Mouse (Mus musculus) left cerebral cortex, adult 6 months (tissue): ENCODE measurements around the gene Dynll1. TPM values are rescaled to one million over a fixed set of nuclear protein-coding genes. Genes with fewer than 3 reads are reported as not detected.

Experiments used
- long read RNA-seq, 2 experiments: library from polyadenylated mRNA; unstranded; transcript quantifications; one replicate each; pipeline ENCODE4 v2.0.0; 2019 to 2020
- polyA plus RNA-seq: library from polyadenylated mRNA; unstranded; fragments of <200 nt; fragmentation: Nextera tagmentation; gene quantifications from 2 replicates; pipeline ENCODE4 v1.2.3, GENCODE M21; 2021

Dynll1 gene
- polyA plus RNA-seq, result 244 and 368 TPM in 2 replicates
- long read RNA-seq, experiment 1, transcript Dynll1-201 (3 exons, 2,030 nt), result major isoform, 119 of 137 reads
- long read RNA-seq, experiment 1, transcript Dynll1-206 (1 exons, 2,242 nt), result minor isoform, 10 of 137 reads
- long read RNA-seq, experiment 1, partial matches to known transcripts, result 0 of 137 reads
- long read RNA-seq, experiment 1, other reads (novel, unspliced or antisense), result 5 of 137 reads
- long read RNA-seq, experiment 2, transcript Dynll1-206 (1 exons, 2,242 nt), result minor isoform, 18 of 210 reads
- long read RNA-seq, experiment 2, transcript Dynll1-201 (3 exons, 2,030 nt), result major isoform, 172 of 210 reads
- long read RNA-seq, experiment 2, transcript Dynll1-202 (2 exons, 729 nt), result minor isoform, 8 of 210 reads
- long read RNA-seq, experiment 2, partial matches to known transcripts, result 0 of 210 reads
- long read RNA-seq, experiment 2, other reads (novel, unspliced or antisense), result 12 of 210 reads

DNA sequence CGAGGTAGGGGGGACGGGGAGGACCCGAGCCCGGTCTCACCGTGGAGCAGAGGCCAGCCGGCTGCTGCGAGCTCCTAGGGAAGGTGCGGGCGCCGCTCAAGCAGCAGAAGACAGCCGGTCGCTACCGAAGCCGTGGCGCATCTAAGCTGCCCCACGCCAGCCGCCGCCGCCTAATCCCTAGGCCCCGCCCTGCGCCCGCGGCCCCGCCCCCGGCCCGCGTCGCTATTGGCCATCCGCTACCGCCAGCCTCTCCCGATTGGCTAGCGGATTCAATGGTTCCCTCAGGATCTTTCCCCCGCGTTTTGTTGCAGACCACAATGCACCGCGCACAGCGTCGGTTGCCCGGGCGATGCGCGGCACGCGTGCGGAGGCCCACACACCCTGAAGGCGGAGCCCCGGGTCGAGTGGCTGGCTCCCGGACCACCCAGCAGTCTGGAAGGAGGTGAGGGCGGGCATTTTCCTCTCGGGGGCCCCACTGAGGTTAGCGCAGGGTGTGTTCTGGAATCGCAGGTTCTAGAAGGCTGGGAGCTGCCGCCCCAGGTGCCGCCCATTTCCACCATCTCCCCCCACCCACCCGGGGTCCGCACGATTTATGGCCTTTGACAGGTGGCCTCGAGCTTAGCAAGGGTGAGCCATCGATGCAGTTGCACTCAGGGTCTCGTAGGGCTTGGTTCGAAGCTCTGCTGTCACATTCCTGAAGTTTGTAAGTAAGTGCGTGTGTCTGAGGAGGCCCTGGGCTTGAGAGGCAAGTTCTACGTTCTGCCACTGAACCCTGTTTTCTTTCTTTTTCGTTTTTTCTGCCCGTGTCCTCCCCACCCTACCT, at the start of gene Dynll1:
Gene Dynll1, minus strand, starts transcription at position 208 of the 823 bp plus-strand sequence.

DNA sequence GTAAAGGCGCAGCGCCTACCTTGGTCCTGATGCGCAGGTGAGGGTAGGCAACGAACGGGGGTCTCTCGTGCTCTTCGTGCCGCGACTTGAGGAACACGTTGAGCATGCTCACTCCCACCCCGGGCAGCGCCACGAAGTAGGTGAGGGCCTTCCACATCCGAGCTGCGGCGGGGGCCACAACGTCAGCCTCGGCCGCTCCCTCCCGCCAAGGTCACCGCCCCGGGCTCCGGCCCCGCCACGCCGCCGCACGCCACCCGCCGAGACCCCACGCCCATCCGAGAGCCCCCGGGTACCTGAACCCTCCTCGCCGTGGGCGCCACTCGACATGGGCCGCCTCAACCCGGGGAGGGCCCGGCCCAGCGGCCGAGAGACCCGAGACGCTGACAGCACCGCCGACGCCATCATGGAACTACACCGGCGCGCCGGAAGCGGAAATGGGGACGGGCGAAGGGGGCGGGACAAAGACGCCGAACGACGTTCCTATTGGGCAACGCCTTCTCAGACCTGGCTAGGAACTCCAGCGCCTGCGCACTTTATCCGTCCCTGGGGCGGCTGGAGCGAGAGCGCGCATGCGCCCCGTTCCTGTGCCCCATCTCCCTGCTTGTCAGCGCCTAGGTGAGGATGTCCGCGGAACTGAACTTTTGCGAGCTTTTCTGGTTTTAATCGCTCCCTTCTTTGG, 47.9 kb upstream of the Dynll1 start, which contains the start of gene Cox6a1:
Gene Cox6a1, minus strand, starts transcription at position 436 of the 679 bp plus-strand sequence.

DNA sequence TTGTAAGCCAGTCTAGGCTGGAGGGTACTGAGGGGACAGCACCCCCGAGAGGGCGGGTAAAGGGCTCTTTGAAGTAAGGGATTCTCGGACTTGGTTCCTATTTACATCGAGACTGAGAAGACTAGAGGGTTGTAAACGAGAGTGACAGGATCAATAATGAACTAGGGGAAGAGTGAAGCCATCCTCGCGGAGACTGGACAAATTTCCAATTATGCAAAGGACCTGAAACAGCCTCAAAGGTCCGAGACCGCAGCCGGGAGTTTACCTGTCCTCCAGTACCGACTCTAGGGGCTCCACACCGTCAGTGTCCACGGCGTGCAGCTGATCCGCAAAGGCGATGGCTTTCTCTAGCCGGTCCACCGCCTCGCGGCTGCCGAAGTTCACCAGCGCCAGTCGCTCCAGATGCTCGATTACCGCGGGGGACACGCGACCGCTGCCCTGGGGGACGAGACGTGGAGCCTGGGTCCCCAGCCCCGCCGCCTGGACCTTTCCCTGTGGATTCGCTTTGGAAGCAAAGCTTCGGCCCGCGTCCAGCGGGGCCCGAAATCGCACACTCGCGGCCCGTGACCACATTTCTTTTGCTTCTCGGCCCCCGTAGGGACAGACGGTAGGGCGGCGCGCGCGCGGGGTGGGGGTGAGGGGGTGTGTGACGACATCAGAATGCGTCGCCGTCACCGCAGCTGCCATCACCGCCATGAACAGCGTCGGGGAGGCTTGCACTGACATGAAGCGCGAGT, 39.9 kb upstream of the Dynll1 start, which contains the start of the genes Gatc and Triap1:
Gene Gatc, minus strand, starts transcription at position 602 of the 737 bp plus-strand sequence.
Gene Triap1, plus strand, starts transcription at position 649 of the 737 bp plus-strand sequence.

DNA sequence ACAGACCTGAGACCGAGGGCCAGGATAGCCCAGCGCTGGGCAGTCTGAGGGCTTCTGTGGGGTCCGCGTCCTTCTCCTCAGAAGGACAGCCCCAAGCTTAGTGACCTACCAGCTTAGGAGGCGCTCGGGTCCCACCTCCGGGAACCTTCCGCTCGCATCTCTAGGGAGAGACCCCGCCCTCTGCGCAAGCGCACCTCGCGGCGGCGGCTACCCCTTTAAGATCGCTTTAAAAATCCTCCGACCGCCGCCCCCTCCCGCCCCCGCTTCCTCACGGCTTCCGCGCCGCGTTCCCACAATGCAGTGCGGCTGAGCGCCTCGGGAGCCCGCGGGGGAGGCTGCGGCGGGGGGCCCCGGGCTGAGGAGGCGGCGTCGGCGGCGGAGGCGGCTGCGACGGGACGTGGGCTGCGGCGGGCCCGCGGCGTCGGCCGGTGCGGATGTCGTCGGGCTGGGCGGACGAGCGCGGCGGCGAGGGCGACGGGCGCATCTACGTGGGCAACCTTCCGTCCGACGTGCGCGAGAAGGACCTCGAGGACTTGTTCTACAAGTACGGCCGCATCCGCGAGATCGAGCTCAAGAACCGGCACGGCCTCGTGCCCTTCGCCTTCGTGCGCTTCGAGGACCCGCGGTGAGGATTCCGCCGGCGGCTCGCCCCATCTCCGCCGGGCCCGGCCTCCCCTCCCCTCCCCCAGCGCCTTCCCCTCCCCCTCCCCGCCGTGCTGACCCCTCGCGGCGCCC, 26.2 kb upstream of the Dynll1 start, which contains the start of gene Srsf9:
Gene Srsf9, plus strand, starts transcription at position 303 of the 735 bp plus-strand sequence.

DNA sequence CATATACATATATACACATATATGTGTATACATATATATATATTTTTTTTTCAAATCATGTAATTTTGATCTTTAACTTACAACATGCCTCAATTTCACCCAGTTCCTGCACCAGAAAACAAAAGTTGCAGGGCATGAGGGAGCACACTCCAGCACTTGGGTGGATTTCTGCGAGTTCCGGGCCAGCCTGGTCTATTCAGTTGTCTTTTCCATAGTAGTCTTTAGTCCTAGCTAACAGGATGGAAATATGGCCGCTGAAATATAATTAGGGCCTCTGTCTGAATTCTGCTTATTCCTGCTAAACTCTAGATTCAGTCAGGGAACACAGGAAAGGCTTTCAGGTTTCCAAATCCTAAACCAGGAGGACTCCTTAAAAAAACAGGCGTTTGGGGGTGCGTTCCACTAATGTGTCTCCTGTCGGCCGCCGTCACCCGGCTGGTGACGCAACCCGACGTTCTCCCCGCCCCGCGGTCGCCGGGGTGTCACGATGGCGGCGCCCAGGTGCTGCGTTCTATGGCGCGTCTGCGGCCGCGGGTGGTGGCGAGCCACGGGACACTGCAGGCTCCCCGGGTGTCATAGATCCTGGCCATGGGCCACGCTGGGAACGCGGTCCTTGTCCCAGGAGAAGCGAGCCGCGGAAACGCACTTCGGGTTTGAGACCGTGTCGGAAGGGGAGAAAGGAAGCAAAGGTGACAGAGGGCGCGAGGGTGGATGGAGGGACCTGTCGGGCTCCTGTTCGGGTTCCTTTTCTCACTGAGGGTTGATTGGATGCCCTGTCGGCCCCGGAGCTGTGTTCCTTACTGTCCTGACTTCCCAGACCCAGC, 21.4 kb downstream of the Dynll1 start, which contains the start of gene Coq5:
Gene Coq5, plus strand, starts transcription at position 441 of the 824 bp plus-strand sequence.

DNA sequence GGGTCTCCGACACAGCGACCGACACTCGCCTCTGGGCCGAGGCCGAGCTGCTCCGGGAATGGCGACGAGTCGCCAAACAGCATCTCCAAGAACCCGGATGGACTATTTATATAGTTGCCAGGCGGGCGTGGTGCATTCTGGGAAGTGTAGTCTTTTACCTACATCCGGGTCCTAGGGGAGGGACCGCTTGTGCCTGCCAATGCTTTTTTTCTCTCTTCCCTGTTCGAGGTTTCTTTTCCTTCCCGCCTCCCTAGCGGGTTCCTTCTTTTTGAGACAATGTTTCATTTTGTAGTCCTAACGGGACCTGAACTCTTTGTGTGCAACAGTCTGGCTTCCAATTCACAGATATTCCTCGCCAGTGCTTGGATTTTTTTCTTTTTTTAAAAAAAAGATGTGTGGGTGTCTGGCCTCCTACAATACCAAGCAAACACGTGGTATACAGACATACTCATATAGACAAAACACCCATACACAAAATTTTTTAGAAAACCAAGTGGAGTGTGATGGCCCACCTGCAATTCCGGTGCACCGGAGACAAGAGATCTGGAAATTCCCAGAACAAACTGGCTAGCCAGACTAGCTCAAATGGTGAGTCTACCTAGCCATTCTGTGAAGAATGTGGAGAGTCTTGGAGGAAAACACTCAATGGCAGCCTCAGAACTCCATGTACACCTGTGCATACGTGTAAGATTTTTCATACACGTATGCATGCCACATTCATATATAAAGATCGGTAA, 27.8 kb downstream of the Dynll1 start, which contains the start of gene Rnf10:
Gene Rnf10, minus strand, starts transcription at position 87 of the 737 bp plus-strand sequence.

Other genes with a start within 250 kb of the Dynll1 start
- gene Gm10401, start 202.7 kb downstream of the Dynll1 start, polyA plus RNA-seq, result 8.4 and 17.3 TPM in 2 replicates
- 3.7 and 6.1 TPM in 2 replicates for gene Acads, start 181.7 kb downstream of the Dynll1 start, polyA plus RNA-seq
- gene Unc119b, start 166.0 kb downstream of the Dynll1 start, polyA plus RNA-seq, result 12.8 and 14.9 TPM in 2 replicates
- gene Mlec, start 142.8 kb downstream of the Dynll1 start, polyA plus RNA-seq, result 16.4 and 23.1 TPM in 2 replicates
- gene Cabp1, start 106.6 kb downstream of the Dynll1 start, polyA plus RNA-seq, result 22.4 and 33.5 TPM in 2 replicates
- gene Pop5, start 65.2 kb downstream of the Dynll1 start, polyA plus RNA-seq, result 299 and 371 TPM in 2 replicates
- 40.8 and 113 TPM in 2 replicates for gene Rnf10, start 28.1 kb downstream of the Dynll1 start, polyA plus RNA-seq
- gene Coq5, start 21.3 kb downstream of the Dynll1 start, polyA plus RNA-seq, result 60.9 and 61.8 TPM in 2 replicates
- 32.5 and 32.9 TPM in 2 replicates for gene Srsf9, start 26.2 kb upstream of the Dynll1 start, polyA plus RNA-seq
- 18.1 and 25.7 TPM in 2 replicates for gene Gatc, start 40.2 kb upstream of the Dynll1 start, polyA plus RNA-seq
- 44.5 and 49.4 TPM in 2 replicates for gene Triap1, start 40.2 kb upstream of the Dynll1 start, polyA plus RNA-seq
- gene Cox6a1, start 48.0 kb upstream of the Dynll1 start, polyA plus RNA-seq, result 2,696 and 2,945 TPM in 2 replicates
- gene Msi1, start 128.6 kb upstream of the Dynll1 start, polyA plus RNA-seq, result 4.7 and 17.8 TPM in 2 replicates
- not detected in 2 replicates for gene Pla2g1b, start 165.3 kb upstream of the Dynll1 start, polyA plus RNA-seq
- 6.8 and 8.8 TPM in 2 replicates for gene Sirt4, start 183.7 kb upstream of the Dynll1 start, polyA plus RNA-seq
- 3.8 and 8.2 TPM in 2 replicates for gene Pxn, start 205.7 kb upstream of the Dynll1 start, polyA plus RNA-seq